10 mouse cellular contexts compared by ENCODE assay signal in the genomic region with DNA sequence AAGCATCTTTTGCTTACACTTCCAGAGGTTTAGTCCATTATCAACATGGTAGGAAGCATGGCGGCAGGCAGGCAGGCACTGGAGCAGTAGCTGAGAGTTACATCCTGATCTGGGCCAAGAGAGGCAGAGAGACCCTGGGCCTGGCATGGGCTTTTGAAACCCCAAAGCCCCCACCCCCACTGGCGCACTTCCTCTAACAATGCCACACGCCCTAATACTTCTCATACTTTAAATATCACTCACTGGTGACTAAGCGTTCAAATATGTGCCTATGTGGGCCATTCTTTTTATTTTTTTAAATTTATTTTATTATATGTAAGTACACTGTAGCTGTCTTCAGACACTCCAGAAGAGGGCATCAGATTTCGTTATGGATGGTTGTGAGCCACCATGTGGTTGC. TPM values are rescaled to one million over a fixed set of nuclear protein-coding genes. Genes with fewer than 3 reads are reported as not detected.
"Had no signal": no experiment of that assay in that cellular context is flagged by ENCODE, and none has a peak within 500 bp of the region (broad histone marks: within the 10 kb centered on the region; RNA-seq: fewer than 3 reads in every experiment).

No protein-coding gene starts in this region.

- DNase-seq: lung, adult 18-20 months; lung, embryonic 14.5 days; lung, postnatal 10 days; lung, postnatal 4 days; midbrain, embryonic 14.5 days; right cerebral cortex, postnatal 14 days; thymus, adult 2 months; thymus, postnatal 25 days had no signal

RNA-seq across cellular contexts. Expression of a gene that starts 8.8 kb away (rescaled TPM):
- total RNA-seq: megakaryocyte, adult 5-6 weeks; megakaryocyte-erythroid progenitor cell, adult 5-6 weeks had no signal
